Mouse (Mus musculus): Measurements from ENCODE around the gene Tctex1d1. TPM values are rescaled to one million over a fixed set of nuclear protein-coding genes. Genes with fewer than 3 reads are reported as not detected.

The Tctex1d1 gene
- polyA plus RNA-seq, 1 experiment from 2014 or later: 1.2 TPM

Other genes with a start within 250 kb of the Tctex1d1 start
- gene Sgip1, start 237.3 kb upstream of the Tctex1d1 start, polyA plus RNA-seq (2014; fragmentation: Nextera tagmentation; extraction: Ambion mirVana): 4.0 and 6.8 TPM in 2 replicates
- not detected in 2 replicates for gene Insl5, start 48.2 kb downstream of the Tctex1d1 start, polyA plus RNA-seq (2014; fragmentation: Nextera tagmentation; extraction: Ambion mirVana)
- 34.0 and 36.1 TPM in 2 replicates for gene Mier1, start 135.8 kb downstream of the Tctex1d1 start, polyA plus RNA-seq (2014; fragmentation: Nextera tagmentation; extraction: Ambion mirVana)
- 3.6 and 3.9 TPM in 2 replicates for gene Wdr78, start 135.9 kb downstream of the Tctex1d1 start, polyA plus RNA-seq (2014; fragmentation: Nextera tagmentation; extraction: Ambion mirVana)
- 13.4 and 13.8 TPM in 2 replicates for gene Slc35d1, start 236.6 kb downstream of the Tctex1d1 start, polyA plus RNA-seq (2014; fragmentation: Nextera tagmentation; extraction: Ambion mirVana)